Mouse (Mus musculus) myocyte (in vitro differentiated cells): ENCODE data around the gene BC052040.

Source experiments
- MYOD1 ChIP-seq, 3 experiments: IDR thresholded peaks; one replicate each; pipeline ENCODE4 v1.6.1; 2011; ENCODE audit warnings: control low read depth in 2 of 3, low read depth in 2 of 3, mild to moderate bottlenecking in 2 of 3, moderate library complexity in 1 of 3; ENCODE audit not compliant: insufficient read length in 2 of 3, control insufficient read depth in 1 of 3
- MYOG ChIP-seq, 3 experiments: IDR thresholded peaks; one replicate each; pipeline ENCODE4 v1.6.1; 2011; ENCODE audit warnings: control low read depth in 2 of 3, low read depth in 2 of 3, mild to moderate bottlenecking in 2 of 3; ENCODE audit not compliant: insufficient read length in 2 of 3, control insufficient read depth in 1 of 3, insufficient read depth in 1 of 3
- POLR2A ChIP-seq: IDR thresholded peaks from one replicate; pipeline ENCODE4 v1.6.1; 2011; ENCODE audit warnings: low read depth, mild to moderate bottlenecking, control low read depth, moderate library complexity; ENCODE audit not compliant: insufficient read length

GRCm38 (mm10) chr2:115742061-115742460, 160.5 kb downstream of the BC052040 start:
- TF ChIP-seq MYOD1 (IDR thresholded peaks at IDR 0.05; ENCODE audit: control insufficient read depth in 1 of 3, insufficient read length in 2 of 3, low read depth in 2 of 3) = no peak
- TF ChIP-seq POLR2A = no peak
- TF ChIP-seq MYOG (IDR thresholded peaks at IDR 0.05; ENCODE audit: control insufficient read depth in 1 of 3, insufficient read depth in 1 of 3, insufficient read length in 2 of 3, low read depth in 2 of 3) = no peak
